ENCODE assay signal across 10 mouse cellular contexts in genomic region chr12:53448040-53448439, GRCm38 (mm10).
DNase-seq lines count a peak whose midpoint lies in the region; ATAC-seq and TF ChIP-seq lines count a peak whose summit lies in the region.
"Had no signal": no experiment of that assay in that cellular context is flagged by ENCODE, and none has a peak within 500 bp of the region (broad histone marks: within the 10 kb centered on the region; RNA-seq: fewer than 3 reads in every experiment).

No protein-coding gene starts in this region.

- no peak for TF ChIP-seq CTCF in hindbrain, postnatal 0 days (IDR thresholded peaks at IDR 0.05; ENCODE audit: low read depth)

- 14% methylated on average over 3 of the region's 3 CpGs for WGBS in hindbrain, postnatal 0 days
- 1% methylated on average over 3 of the region's 3 CpGs for WGBS in midbrain, embryonic 11.5 days
- 35% methylated on average over 3 of the region's 3 CpGs for WGBS in heart, embryonic 10.5 days

- no peak overlapping the region for H3K4me3 ChIP-seq in hindbrain, postnatal 0 days (ENCODE audit: low read length)
- no peak overlapping the region for H3K4me3 ChIP-seq in midbrain, embryonic 11.5 days (ENCODE audit: low read depth, low read length)
- H3K4me3 ChIP-seq in heart, embryonic 10.5 days: no peak overlapping the region
- H3K4me3 ChIP-seq: stomach, embryonic 15.5 days had no signal

- no peaks in the 10 kb centered on the region for H3K36me3 ChIP-seq in hindbrain, postnatal 0 days (ENCODE audit: insufficient read depth, low read length)
- H3K36me3 ChIP-seq in midbrain, embryonic 11.5 days (ENCODE audit: control insufficient read depth, insufficient read depth, low read length): no peaks in the 10 kb centered on the region
- no peaks in the 10 kb centered on the region for H3K36me3 ChIP-seq in heart, embryonic 10.5 days
- H3K36me3 ChIP-seq: stomach, embryonic 15.5 days had no signal

- peak; percentile 4 for DNase-seq in cerebellum, adult 11-12 months
- no peak for DNase-seq in cerebellum, postnatal 14 days
- peak; percentile 39 for DNase-seq in embryo, embryonic 9.5 days (ENCODE audit: extremely low spot score)
- peak; percentile 62 for DNase-seq in hindbrain, postnatal 0 days (ENCODE audit: low spot score)
- DNase-seq in midbrain, embryonic 11.5 days (ENCODE audit: low spot score, missing footprints): peak; percentile 86
- no peak for DNase-seq in spleen, adult 12 weeks (ENCODE audit: low spot score)
- DNase-seq in heart, embryonic 10.5 days (ENCODE audit: low spot score): no peak
- no peak for DNase-seq in urinary bladder, postnatal 14 days (ENCODE audit: low spot score)
- DNase-seq: heart, postnatal 36 days had no signal

- H3K27ac ChIP-seq in hindbrain, postnatal 0 days: peak overlapping the region; percentile 48; the same call in 1 of the 2 replicates
- H3K27ac ChIP-seq in midbrain, embryonic 11.5 days (ENCODE audit: low read depth, low read length): no peak overlapping the region
- H3K27ac ChIP-seq in heart, embryonic 10.5 days: no peak overlapping the region
- H3K27ac ChIP-seq: stomach, embryonic 15.5 days had no signal

- H3K4me1 ChIP-seq in hindbrain, postnatal 0 days (ENCODE audit: insufficient read depth, low read length): peaks cover 10% of the 10 kb centered on the region
- H3K4me1 ChIP-seq in midbrain, embryonic 11.5 days (ENCODE audit: control insufficient read depth, insufficient read depth, low read length): peaks cover 10% of the 10 kb centered on the region
- H3K4me1 ChIP-seq in heart, embryonic 10.5 days: no peaks in the 10 kb centered on the region
- H3K4me1 ChIP-seq: stomach, embryonic 15.5 days had no signal

- no peak overlapping the region for H3K9ac ChIP-seq in hindbrain, postnatal 0 days (replicated peaks; ENCODE audit: low read length)
- H3K9ac ChIP-seq in midbrain, embryonic 11.5 days (ENCODE audit: low read length): no peak overlapping the region
- H3K9ac ChIP-seq: stomach, embryonic 15.5 days had no signal

- no peaks in the 10 kb centered on the region for H3K27me3 ChIP-seq in hindbrain, postnatal 0 days (ENCODE audit: insufficient read depth, low read length)
- H3K27me3 ChIP-seq in midbrain, embryonic 11.5 days (ENCODE audit: control insufficient read depth, insufficient read depth, low read length): no peaks in the 10 kb centered on the region
- H3K27me3 ChIP-seq in heart, embryonic 10.5 days (ENCODE audit: insufficient read depth, poor library complexity, severe bottlenecking): no peaks in the 10 kb centered on the region
- H3K27me3 ChIP-seq: stomach, embryonic 15.5 days had no signal

- H3K4me2 ChIP-seq in hindbrain, postnatal 0 days (ENCODE audit: low read depth, low read length): no peak overlapping the region
- no peak overlapping the region for H3K4me2 ChIP-seq in midbrain, embryonic 11.5 days
- H3K4me2 ChIP-seq: stomach, embryonic 15.5 days had no signal

- ATAC-seq in hindbrain, postnatal 0 days: peak; percentile 74
- ATAC-seq in midbrain, embryonic 11.5 days (ENCODE audit: low FRiP score): 0 out of 2 replicates have a peak, but pooled peaks have one; percentile 22

- H3K9me3 ChIP-seq in hindbrain, postnatal 0 days (ENCODE audit: low read length): no peaks in the 10 kb centered on the region
- no peaks in the 10 kb centered on the region for H3K9me3 ChIP-seq in midbrain, embryonic 11.5 days (ENCODE audit: control insufficient read depth, low read length)
- no peaks in the 10 kb centered on the region for H3K9me3 ChIP-seq in heart, embryonic 10.5 days
- H3K9me3 ChIP-seq: stomach, embryonic 15.5 days had no signal

Comparison
In these comparisons a context has a peak if more than half of its experiments do, and no peak if none do; other contexts are left out.
1. DNase-seq: peak in cerebellum, adult 11-12 months (single experiment), embryo, embryonic 9.5 days (single experiment), hindbrain, postnatal 0 days (single experiment) and midbrain, embryonic 11.5 days (single experiment); none in cerebellum, postnatal 14 days (0 of 2), spleen, adult 12 weeks (single experiment), heart, embryonic 10.5 days (single experiment) and urinary bladder, postnatal 14 days (single experiment).